Mouse (Mus musculus) heart, embryonic 12.5 days (tissue): ENCODE results near the gene Ssmem1. TPM values are rescaled to one million over a fixed set of nuclear protein-coding genes. Genes with fewer than 3 reads are reported as not detected.

Source experiments
- ATAC-seq: fragments of 200-750 bp; cut with Nextera tagmentation; 2 replicates; pipeline ENCODE4 v1.8.0; 2017; ENCODE audit warnings: moderate TSS enrichment, moderate library complexity; ENCODE audit not compliant: insufficient number of reproducible peaks, low FRiP score
- H3K27ac ChIP-seq: fragments of 300-500 bp; sonication (generic); 2 replicates; pipeline ENCODE4 v1.5.1; 2016; ENCODE audit warnings: mild to moderate bottlenecking, moderate library complexity; ENCODE audit not compliant: poor library complexity, severe bottlenecking
- H3K27me3 ChIP-seq: fragments of 300-500 bp; sonication (generic); replicated peaks from 2 replicates; pipeline ENCODE4 v1.6.1; 2016; ENCODE audit warnings: mild to moderate bottlenecking, moderate library complexity
- H3K36me3 ChIP-seq: fragments of 300-500 bp; sonication (generic); 2 replicates; pipeline ENCODE4 v1.6.1; 2016; ENCODE audit warnings: mild to moderate bottlenecking, moderate library complexity
- H3K4me1 ChIP-seq: fragments of 300-500 bp; sonication (generic); replicated peaks from 2 replicates; pipeline ENCODE4 v1.6.1; 2016; ENCODE audit warnings: mild to moderate bottlenecking
- H3K4me2 ChIP-seq: fragments of 300-500 bp; sonication (generic); 2 replicates; pipeline ENCODE4 v1.6.1; 2016; ENCODE audit warnings: mild to moderate bottlenecking, moderate library complexity
- H3K4me3 ChIP-seq: fragments of 300-500 bp; sonication (generic); 2 replicates; pipeline ENCODE4 v1.5.1; 2016; ENCODE audit warnings: mild to moderate bottlenecking
- H3K9ac ChIP-seq: fragments of 300-500 bp; sonication (generic); 2 replicates; pipeline ENCODE4 v1.6.1; 2016; ENCODE audit warnings: mild to moderate bottlenecking, moderate library complexity
- H3K9me3 ChIP-seq: fragments of 300-500 bp; sonication (generic); replicated peaks from 2 replicates; pipeline ENCODE4 v1.6.1; 2016; ENCODE audit warnings: mild to moderate bottlenecking, moderate library complexity
- WGBS: fragments of 180-500 bp; shearing (Covaris S2); methylation state at CpG from one replicate; pipeline ENCODE4 v1.1.7; 2016; 5-methylcytosine and 5-hydroxymethylcytosine counted together
- polyA plus RNA-seq: library from polyadenylated mRNA; unstranded; fragments of >200 nt; fragmentation: Nextera tagmentation; extraction: Ambion mirVana; gene quantifications from 2 replicates; pipeline ENCODE4 v1.2.1, GENCODE M21; 2016

Ssmem1 gene
- polyA plus RNA-seq, 1 experiment from 2014 or later, result 0.26 TPM

- no peak for ATAC-seq
- Histone ChIP-seq H3K27ac (no peak overlapping the region), H3K4me2 (no peak overlapping the region), H3K9ac (no peak overlapping the region), H3K36me3 (peaks cover 48% of the 10 kb centered on the region), H3K27me3 (no peaks in the 10 kb centered on the region), H3K4me1 (no peaks in the 10 kb centered on the region; the same call in 1 of the 2 replicates), H3K4me3 (no peak overlapping the region), H3K9me3 (no peaks in the 10 kb centered on the region)
- 84% methylated on average over 8 of the region's 8 CpGs for WGBS
Measured at GRCm38 (mm10) chr6:30477210-30477714, 32.4 kb upstream of the Ssmem1 start.

- no peak overlapping the region for H3K4me2 ChIP-seq
- H3K9me3 ChIP-seq, result no peaks in the 10 kb centered on the region
- no peaks in the 10 kb centered on the region; the same call in 1 of the 2 replicates for H3K4me1 ChIP-seq
- 86% methylated on average over 6 of the region's 6 CpGs for WGBS
- no peak overlapping the region for H3K27ac ChIP-seq
- no peaks in the 10 kb centered on the region for H3K27me3 ChIP-seq
- ATAC-seq, result no peak
- H3K36me3 ChIP-seq, result peaks cover 53% of the 10 kb centered on the region
- no peak overlapping the region for H3K9ac ChIP-seq
- no peak overlapping the region for H3K4me3 ChIP-seq
Measured at GRCm38 (mm10) chr6:30477784-30478183, 31.9 kb upstream of the Ssmem1 start.

- Histone ChIP-seq H3K9ac (no peak overlapping the region), H3K4me3 (no peak overlapping the region), H3K36me3 (peaks cover 65% of the 10 kb centered on the region), H3K27me3 (no peaks in the 10 kb centered on the region), H3K27ac (peak overlapping the region; percentile 19; the same call in 1 of the 2 replicates), H3K4me2 (no peak overlapping the region), H3K4me1 (no peaks in the 10 kb centered on the region; the same call in 1 of the 2 replicates), H3K9me3 (no peaks in the 10 kb centered on the region)
- WGBS, result 78% methylated on average over 3 of the region's 3 CpGs
- ATAC-seq, result no peak
Measured at GRCm38 (mm10) chr6:30479418-30479817, 30.2 kb upstream of the Ssmem1 start.

- ATAC-seq, result no peak
- 85% methylated on average over 2 of the region's 2 CpGs for WGBS
- Histone ChIP-seq H3K27me3 (no peaks in the 10 kb centered on the region), H3K9ac (no peak overlapping the region), H3K9me3 (0 out of 2 replicates have a peak, but pooled peaks cover 3% of the 10 kb centered on the region), H3K4me1 (no peaks in the 10 kb centered on the region), H3K27ac (no peak overlapping the region), H3K4me2 (no peak overlapping the region), H3K36me3 (peaks cover 86% of the 10 kb centered on the region), H3K4me3 (no peak overlapping the region)
Measured at GRCm38 (mm10) chr6:30482908-30483307, 26.7 kb upstream of the Ssmem1 start.

- 0 out of 2 replicates have a peak, but pooled peaks cover 3% of the 10 kb centered on the region for H3K9me3 ChIP-seq
- H3K9ac ChIP-seq, result no peak overlapping the region
- H3K4me2 ChIP-seq, result no peak overlapping the region
- no peaks in the 10 kb centered on the region for H3K27me3 ChIP-seq
- no peaks in the 10 kb centered on the region for H3K4me1 ChIP-seq
- WGBS, result 85% methylated on average over 6 of the region's 6 CpGs
- no peak overlapping the region for H3K4me3 ChIP-seq
- peaks cover 76% of the 10 kb centered on the region for H3K36me3 ChIP-seq
- ATAC-seq, result no peak
- no peak overlapping the region for H3K27ac ChIP-seq
Measured at GRCm38 (mm10) chr6:30486504-30486903, 23.1 kb upstream of the Ssmem1 start.

- peaks cover 7% of the 10 kb centered on the region; the same call in 1 of the 2 replicates for H3K4me1 ChIP-seq
- no peak overlapping the region for H3K27ac ChIP-seq
- no peak overlapping the region for H3K9ac ChIP-seq
- H3K4me3 ChIP-seq, result no peak overlapping the region
- no peak for ATAC-seq
- H3K9me3 ChIP-seq, result no peaks in the 10 kb centered on the region
- H3K4me2 ChIP-seq, result no peak overlapping the region
- H3K27me3 ChIP-seq, result no peaks in the 10 kb centered on the region
- WGBS, result 63% methylated on average over 3 of the region's 3 CpGs
- peaks cover 64% of the 10 kb centered on the region for H3K36me3 ChIP-seq
Measured at GRCm38 (mm10) chr6:30499049-30499448, 10.6 kb upstream of the Ssmem1 start.

GRCm38 (mm10) chr6:30508824-30509223 is 825 bp upstream of the Ssmem1 start:
- H3K4me3 ChIP-seq, result peak overlapping the region; percentile 64
- no peak for ATAC-seq
- H3K4me2 ChIP-seq, result peak overlapping the region; percentile 67
- H3K9ac ChIP-seq, result peak overlapping the region; percentile 83
- no peaks in the 10 kb centered on the region for H3K9me3 ChIP-seq
- peaks cover 31% of the 10 kb centered on the region for H3K36me3 ChIP-seq
- peak overlapping the region; percentile 98 for H3K27ac ChIP-seq
- H3K4me1 ChIP-seq, result peaks cover 13% of the 10 kb centered on the region
- 10% methylated on average over 2 of the region's 2 CpGs for WGBS
- no peaks in the 10 kb centered on the region for H3K27me3 ChIP-seq

- peaks cover 22% of the 10 kb centered on the region for H3K4me1 ChIP-seq
- peak overlapping the region; percentile 67 for H3K4me2 ChIP-seq
- H3K4me3 ChIP-seq, result no peak overlapping the region
- no peak for ATAC-seq
- H3K9me3 ChIP-seq, result no peaks in the 10 kb centered on the region
- H3K27me3 ChIP-seq, result no peaks in the 10 kb centered on the region
- WGBS, result 78% methylated on average over 5 of the region's 5 CpGs
- peak overlapping the region; percentile 98 for H3K27ac ChIP-seq
- no peak overlapping the region for H3K9ac ChIP-seq
- H3K36me3 ChIP-seq, result peaks cover 20% of the 10 kb centered on the region
Measured at GRCm38 (mm10) chr6:30510291-30510690, 642 bp downstream of the Ssmem1 start.

- Histone ChIP-seq H3K27ac (peak overlapping the region; percentile 21; the same call in 1 of the 2 replicates), H3K4me3 (no peak overlapping the region), H3K27me3 (no peaks in the 10 kb centered on the region), H3K9me3 (no peaks in the 10 kb centered on the region), H3K36me3 (no peaks in the 10 kb centered on the region), H3K4me2 (no peak overlapping the region), H3K4me1 (peaks cover 16% of the 10 kb centered on the region), H3K9ac (peak overlapping the region; percentile 28; the same call in 1 of the 2 replicates)
- no peak for ATAC-seq
- 20% methylated on average over 9 of the region's 9 CpGs for WGBS
Measured at GRCm38 (mm10) chr6:30514242-30514641, 4.6 kb downstream of the Ssmem1 start.

GRCm38 (mm10) chr6:30520400-30520799 is 10.8 kb downstream of the Ssmem1 start:
- Histone ChIP-seq H3K36me3 (no peaks in the 10 kb centered on the region), H3K4me3 (no peak overlapping the region), H3K27me3 (no peaks in the 10 kb centered on the region), H3K9me3 (no peaks in the 10 kb centered on the region), H3K4me1 (peaks cover 12% of the 10 kb centered on the region), H3K9ac (no peak overlapping the region), H3K27ac (no peak overlapping the region), H3K4me2 (no peak overlapping the region)
- 63% methylated on average over 11 of the region's 11 CpGs for WGBS
- ATAC-seq, result no peak

GRCm38 (mm10) chr6:30525456-30526332 is 16.0 kb downstream of the Ssmem1 start:
- ATAC-seq, result no peak
- Histone ChIP-seq H3K27me3 (no peaks in the 10 kb centered on the region), H3K9me3 (no peaks in the 10 kb centered on the region), H3K36me3 (no peaks in the 10 kb centered on the region), H3K27ac (peak overlapping the region; percentile 94), H3K4me3 (no peak overlapping the region), H3K4me2 (no peak overlapping the region), H3K4me1 (peaks cover 55% of the 10 kb centered on the region), H3K9ac (no peak overlapping the region)
- 53% methylated on average over 7 of the region's 7 CpGs for WGBS
